ENCODE assay signal across 10 mouse cellular contexts in the genomic region with DNA sequence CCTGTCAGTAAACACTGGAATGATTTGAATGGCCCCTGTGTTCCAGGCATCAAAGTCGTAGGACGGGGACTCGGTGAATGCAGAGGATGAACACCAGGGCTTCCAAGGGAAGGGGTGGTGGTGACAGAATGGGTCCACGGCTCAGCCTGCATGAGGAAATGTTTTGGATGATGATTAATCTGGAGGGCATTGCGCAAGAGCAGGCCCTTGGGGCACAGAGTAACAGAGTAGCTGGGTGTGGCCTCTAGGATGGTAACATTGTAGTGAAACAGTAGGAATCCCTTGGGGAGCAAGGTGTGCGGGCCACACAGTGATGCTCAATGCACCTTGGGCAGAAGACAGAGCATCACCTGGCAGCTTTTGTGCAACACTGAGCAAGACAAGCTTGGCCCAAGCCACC.
DNase-seq lines count a peak whose midpoint lies in the region; ATAC-seq and TF ChIP-seq lines count a peak whose summit lies in the region.
"Had no signal": no experiment of that assay in that cellular context is flagged by ENCODE, and none has a peak within 500 bp of the region (broad histone marks: within the 10 kb centered on the region; RNA-seq: fewer than 3 reads in every experiment).

No protein-coding gene starts in this region.

- no peak overlapping the region for H3K4me2 ChIP-seq in intestine, postnatal 0 days (replicated peaks; ENCODE audit: low read depth)
- no peak overlapping the region for H3K4me2 ChIP-seq in liver, embryonic 16.5 days (ENCODE audit: low read depth, low read length)
- H3K4me2 ChIP-seq in neural tube, embryonic 15.5 days, result no peak overlapping the region

- no peaks in the 10 kb centered on the region for H3K9me3 ChIP-seq in heart, embryonic 10.5 days
- H3K9me3 ChIP-seq in intestine, postnatal 0 days (ENCODE audit: control insufficient read depth), result no peaks in the 10 kb centered on the region
- H3K9me3 ChIP-seq in liver, embryonic 16.5 days (replicated peaks; ENCODE audit: control insufficient read depth, low read length), result no peaks in the 10 kb centered on the region
- H3K9me3 ChIP-seq in neural tube, embryonic 15.5 days (replicated peaks), result no peaks in the 10 kb centered on the region
- H3K9me3 ChIP-seq: neural tube, embryonic 12.5 days had no signal

- peak; percentile 51 to 54 for DNase-seq in heart, adult 2 months
- DNase-seq in heart, embryonic 10.5 days (ENCODE audit: low spot score), result no peak
- DNase-seq in NIH3T3 (ENCODE audit: low read depth), result peak; percentile 85
- DNase-seq in right cerebral cortex, adult 18-20 months, result no peak
- DNase-seq: thymus, postnatal 36 days had no signal

- H3K36me3 ChIP-seq in heart, adult 2 months (ENCODE audit: control insufficient read depth, insufficient read depth, low read length), result no peaks in the 10 kb centered on the region
- H3K36me3 ChIP-seq in heart, embryonic 10.5 days, result no peaks in the 10 kb centered on the region
- H3K36me3 ChIP-seq in intestine, postnatal 0 days (ENCODE audit: control insufficient read depth, insufficient read depth), result no peaks in the 10 kb centered on the region
- H3K36me3 ChIP-seq in liver, embryonic 16.5 days (ENCODE audit: control insufficient read depth, insufficient read depth), result no peaks in the 10 kb centered on the region
- no peaks in the 10 kb centered on the region for H3K36me3 ChIP-seq in neural tube, embryonic 15.5 days
- H3K36me3 ChIP-seq: neural tube, embryonic 12.5 days had no signal

- whole genome bisulfite sequencing in heart, adult 2 months, result 46% methylated on average over 6 of the region's 6 CpGs
- WGBS in heart, embryonic 10.5 days, result 65% methylated on average over 6 of the region's 6 CpGs
- 44% methylated on average over 6 of the region's 6 CpGs for WGBS in intestine, postnatal 0 days
- WGBS in liver, embryonic 16.5 days (ENCODE audit: insufficient replicate concordance), result 32% methylated on average over 6 of the region's 6 CpGs
- 73% methylated on average over 6 of the region's 6 CpGs for WGBS in neural tube, embryonic 15.5 days

- H3K27me3 ChIP-seq in heart, adult 2 months (ENCODE audit: control insufficient read depth, insufficient read depth, low read length), result no peaks in the 10 kb centered on the region
- H3K27me3 ChIP-seq in heart, embryonic 10.5 days (ENCODE audit: insufficient read depth, poor library complexity, severe bottlenecking), result peaks cover 99% of the 10 kb centered on the region
- H3K27me3 ChIP-seq in intestine, postnatal 0 days (replicated peaks; ENCODE audit: control insufficient read depth, insufficient read depth, low read length), result no peaks in the 10 kb centered on the region
- H3K27me3 ChIP-seq in liver, embryonic 16.5 days (ENCODE audit: control insufficient read depth, insufficient read depth, low read depth, low read length), result no peaks in the 10 kb centered on the region
- 0 out of 2 replicates have a peak, but pooled peaks cover 3% of the 10 kb centered on the region for H3K27me3 ChIP-seq in neural tube, embryonic 15.5 days (replicated peaks)
- H3K27me3 ChIP-seq: neural tube, embryonic 12.5 days had no signal

- intact Hi-C loops in heart, adult 2 months (cut with DNase I), result no loop called here

- no peak overlapping the region for H3K27ac ChIP-seq in heart, adult 2 months
- H3K27ac ChIP-seq in heart, embryonic 10.5 days, result no peak overlapping the region
- no peak overlapping the region for H3K27ac ChIP-seq in intestine, postnatal 0 days (ENCODE audit: low read depth, low read length)
- no peak overlapping the region for H3K27ac ChIP-seq in liver, embryonic 16.5 days (ENCODE audit: low read length)
- H3K27ac ChIP-seq in neural tube, embryonic 15.5 days (replicated peaks), result no peak overlapping the region
- H3K27ac ChIP-seq: neural tube, embryonic 12.5 days had no signal

- TF ChIP-seq CTCF in heart, adult 2 months (IDR thresholded peaks at IDR 0.05), result no peak
- no peak for TF ChIP-seq CTCF in intestine, postnatal 0 days (IDR thresholded peaks at IDR 0.05; ENCODE audit: low read depth)

- no peaks in the 10 kb centered on the region for H3K79me2 ChIP-seq in heart, adult 2 months (replicated peaks; ENCODE audit: control insufficient read depth, insufficient read depth, low read length)

- TF ChIP-seq EP300 in heart, adult 2 months (IDR thresholded peaks at IDR 0.05; ENCODE audit: insufficient read depth, low read depth, low read length), result 0 out of 2 replicates have a peak, but pooled peaks have one; percentile 23

- H3K4me3 ChIP-seq in heart, adult 2 months, result no peak overlapping the region
- H3K4me3 ChIP-seq in heart, embryonic 10.5 days, result no peak overlapping the region
- no peak overlapping the region for H3K4me3 ChIP-seq in intestine, postnatal 0 days (ENCODE audit: low read depth, low read length)
- no peak overlapping the region for H3K4me3 ChIP-seq in liver, embryonic 16.5 days (ENCODE audit: low read depth, low read length)
- no peak overlapping the region for H3K4me3 ChIP-seq in neural tube, embryonic 15.5 days (replicated peaks)
- H3K4me3 ChIP-seq: neural tube, embryonic 12.5 days had no signal

- TF ChIP-seq POLR2A in heart, adult 2 months (IDR thresholded peaks at IDR 0.05; ENCODE audit: insufficient read depth, low read depth, low read length), result no peak

- H3K4me1 ChIP-seq in heart, adult 2 months (ENCODE audit: control insufficient read depth, insufficient read depth, low read length), result peaks cover 1% of the 10 kb centered on the region; the same call in 1 of the 2 replicates
- H3K4me1 ChIP-seq in heart, embryonic 10.5 days, result no peaks in the 10 kb centered on the region
- no peaks in the 10 kb centered on the region for H3K4me1 ChIP-seq in intestine, postnatal 0 days (replicated peaks; ENCODE audit: control insufficient read depth, insufficient read depth, low read length)
- no peaks in the 10 kb centered on the region for H3K4me1 ChIP-seq in liver, embryonic 16.5 days (ENCODE audit: control insufficient read depth, low read depth, low read length)
- peaks cover 18% of the 10 kb centered on the region for H3K4me1 ChIP-seq in neural tube, embryonic 15.5 days

- peak; percentile 54; the same call in 1 of the 2 replicates for ATAC-seq in intestine, postnatal 0 days
- ATAC-seq in liver, embryonic 16.5 days (ENCODE audit: low read depth), result peak; percentile 85
- ATAC-seq in megakaryocyte, adult 5-6 weeks (ENCODE audit: poor library complexity, severe bottlenecking), result no peak
- no peak for ATAC-seq in neural tube, embryonic 15.5 days (ENCODE audit: low FRiP score)

- H3K9ac ChIP-seq in heart, adult 2 months (ENCODE audit: low read depth, low read length), result no peak overlapping the region
- H3K9ac ChIP-seq in intestine, postnatal 0 days (ENCODE audit: low read depth, low read length), result no peak overlapping the region
- no peak overlapping the region for H3K9ac ChIP-seq in liver, embryonic 16.5 days (ENCODE audit: low read depth, low read length)
- H3K9ac ChIP-seq in neural tube, embryonic 15.5 days (replicated peaks), result no peak overlapping the region
- H3K9ac ChIP-seq: neural tube, embryonic 12.5 days had no signal

Comparison
In these comparisons a context has a peak if more than half of its experiments do, and no peak if none do; other contexts are left out.
1. DNase-seq: peak in heart, adult 2 months (2 of 2) and NIH3T3 (single experiment); none in heart, embryonic 10.5 days (single experiment) and right cerebral cortex, adult 18-20 months (single experiment).
2. ATAC-seq: peak in intestine, postnatal 0 days (single experiment) and liver, embryonic 16.5 days (single experiment); none in megakaryocyte, adult 5-6 weeks (single experiment) and neural tube, embryonic 15.5 days (single experiment).